Mouse (Mus musculus): ENCODE results near the gene Syne3.

DNA sequence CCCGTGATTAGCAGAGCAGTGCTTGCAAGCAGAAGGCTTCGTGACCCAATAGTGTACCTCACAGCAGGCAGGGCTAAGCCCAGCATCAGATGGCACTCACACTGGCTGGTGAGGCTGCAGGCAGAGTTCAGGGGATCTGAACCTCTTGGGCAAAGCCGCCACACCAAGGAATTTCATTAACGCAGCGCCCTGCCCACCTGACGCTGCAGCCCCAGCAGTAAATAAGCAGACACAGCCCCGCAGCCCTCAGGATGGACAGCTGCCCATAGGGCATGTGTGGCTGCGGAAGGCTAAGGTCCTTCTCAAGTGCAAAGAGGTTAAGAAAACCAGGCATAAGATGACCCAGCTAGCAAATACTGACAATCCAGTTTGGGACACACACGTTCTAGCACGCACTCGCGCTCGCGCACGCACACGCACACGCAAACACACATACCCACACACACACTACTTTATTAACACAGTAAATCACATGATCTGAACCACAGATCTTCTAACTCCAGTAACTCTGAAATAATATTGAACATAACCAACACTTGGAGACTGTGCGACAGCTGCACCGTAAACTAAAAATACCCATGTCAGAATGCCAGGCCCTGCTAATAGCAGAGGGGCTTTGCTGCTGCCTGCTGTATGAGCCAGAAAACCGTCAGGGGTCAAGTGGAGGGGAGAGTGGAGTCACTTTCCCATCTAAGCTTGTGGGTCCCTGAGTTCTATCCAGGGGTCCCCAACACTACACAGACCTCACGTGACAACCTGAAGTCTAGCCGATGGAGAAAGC lies 30.5 kb downstream of the Syne3 start:
- TF ChIP-seq TAL1 (IDR thresholded peaks at IDR 0.05; ENCODE audit: low read length), result no peak
- no peak for TF ChIP-seq CTCF (IDR thresholded peaks at IDR 0.05 in 2 of 3, conservative IDR thresholded peaks at IDR 0.05 in 1 of 3; ENCODE audit: control insufficient read depth in 1 of 3, insufficient read depth in 1 of 3, low read depth in 2 of 3, low read length in 3 of 3, poor library complexity in 1 of 3, severe bottlenecking in 1 of 3)
- TF ChIP-seq NELFE (IDR thresholded peaks at IDR 0.05; ENCODE audit: low read depth, low read length), result no peak
- TF ChIP-seq POLR2A (IDR thresholded peaks at IDR 0.05; ENCODE audit: control insufficient read depth in 1 of 2, insufficient read depth in 1 of 2, low read depth in 1 of 2, low read length in 2 of 2, poor library complexity in 1 of 2), result no peak
- TF ChIP-seq JUND (IDR thresholded peaks at IDR 0.05; ENCODE audit: low read depth, low read length), result no peak
- no peak for TF ChIP-seq E2F4 (IDR thresholded peaks at IDR 0.05; ENCODE audit: borderline replicate concordance, low read depth, low read length)
